Mouse (Mus musculus) lung, adult 2 months (tissue): ENCODE data around the gene Chchd2. TPM values are rescaled to one million over a fixed set of nuclear protein-coding genes. Genes with fewer than 3 reads are reported as not detected.

Experiments
- DNase-seq: peaks from one replicate; pipeline ENCODE4 v3.0.0; 2022
- H3K4me1 ChIP-seq: fragments of 200-500 bp; 2 replicates; pipeline ENCODE4 v1.6.1; 2011; ENCODE audit warnings: low read length; ENCODE audit not compliant: control insufficient read depth, insufficient read depth
- H3K4me3 ChIP-seq: fragments of 200-500 bp; replicated peaks from 2 replicates; pipeline ENCODE3; 2011; ENCODE audit warnings: low read depth, mild to moderate bottlenecking, control low read depth, low read length; ENCODE audit errors: extremely low read depth
- CTCF ChIP-seq: fragments of 200-500 bp; IDR thresholded peaks from 2 replicates; pipeline ENCODE4 v1.5.1; 2011; ENCODE audit warnings: mild to moderate bottlenecking, low read length, control low read depth; ENCODE audit not compliant: insufficient read depth
- POLR2A ChIP-seq: fragments of 200-500 bp; IDR thresholded peaks from 2 replicates; pipeline ENCODE4 v1.6.1; 2011; ENCODE audit warnings: low read depth, mild to moderate bottlenecking, control low read depth, low read length, borderline replicate concordance; ENCODE audit errors: extremely low read depth
- WGBS: fragments of 180-500 bp; shearing (Covaris S2); methylation state at CpG from one replicate; pipeline ENCODE4 v1.1.7; 2018; 5-methylcytosine and 5-hydroxymethylcytosine counted together
- polyA plus RNA-seq: library from polyadenylated mRNA; depleted of rRNA; stranded (reverse); fragments of >200 nt; gene quantifications from 2 replicates; pipeline ENCODE4 v1.2.3, GENCODE M21; 2012; rRNA removed

Chchd2 gene
- polyA plus RNA-seq, 1 experiment: 686 TPM

- DNase-seq: no peak
- no peaks in the 10 kb centered on the region for H3K4me1 ChIP-seq
- 57% methylated on average over 5 of the region's 5 CpGs for WGBS
- H3K4me3 ChIP-seq: no peak overlapping the region
- TF ChIP-seq CTCF: no peak
- no peak for TF ChIP-seq POLR2A
Measured at GRCm38 (mm10) chr5:129855163-129855562, 32.1 kb downstream of the Chchd2 start.

GRCm38 (mm10) chr5:129847558-129847820 lies 39.8 kb downstream of the Chchd2 start:
- Histone ChIP-seq H3K4me1 (no peaks in the 10 kb centered on the region), H3K4me3 (no peak overlapping the region)
- 40% methylated on average over 8 of the region's 8 CpGs for WGBS
- DNase-seq: no peak
- TF ChIP-seq POLR2A: no peak
- TF ChIP-seq CTCF: no peak

DNA sequence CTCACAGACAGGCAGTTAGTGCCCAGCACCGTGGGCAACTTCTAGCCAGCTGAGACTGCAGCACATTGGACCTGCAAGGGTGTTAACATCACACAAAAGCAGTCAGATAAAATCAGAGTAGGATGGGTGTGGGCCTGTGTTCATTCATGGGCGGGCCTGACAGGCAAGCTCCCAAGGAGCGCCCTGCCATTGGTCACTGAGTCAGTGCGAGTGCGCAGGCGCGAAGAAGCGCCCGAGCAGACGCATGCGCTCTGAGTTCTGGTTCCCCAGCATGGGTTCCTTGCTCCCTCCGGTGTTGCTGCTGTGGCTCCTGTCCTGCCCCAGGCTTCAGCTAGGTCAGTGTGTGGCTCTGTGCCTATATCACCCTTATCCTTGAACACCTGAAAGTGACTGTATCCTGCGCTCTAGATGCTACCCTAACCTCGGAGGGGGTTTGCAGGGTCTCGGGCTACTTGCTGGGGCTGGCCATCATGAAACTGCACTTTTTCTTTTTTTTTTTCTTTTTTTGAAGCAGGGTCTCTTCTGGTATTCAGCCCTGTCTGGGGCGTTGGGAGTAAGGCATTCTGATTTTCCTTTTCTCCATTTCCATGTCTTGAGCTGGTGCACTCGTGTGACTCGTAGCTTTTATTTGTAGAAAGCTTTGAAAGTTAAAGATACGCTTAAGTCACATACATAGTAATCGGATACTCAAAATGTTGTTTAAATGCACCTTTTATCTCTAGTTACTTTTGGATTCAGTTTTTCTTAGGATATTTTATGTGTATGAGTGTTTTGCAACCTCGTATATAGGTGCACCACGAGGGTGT lies 40.3 kb downstream of the Chchd2 start, which contains the start of gene Sumf2:
Sumf2 (plus strand) TSS at position 235 of the 806 bp plus-strand sequence.
- TF ChIP-seq POLR2A (peak; percentile 94; the same call in 1 of the 2 replicates), CTCF (no peak)
- 6% methylated on average over 22 of the region's 22 CpGs for WGBS
- DNase-seq: peak; percentile 92
- Histone ChIP-seq H3K4me1 (no peaks in the 10 kb centered on the region), H3K4me3 (peak within 1 kb of the TSS; percentile 92)

DNA sequence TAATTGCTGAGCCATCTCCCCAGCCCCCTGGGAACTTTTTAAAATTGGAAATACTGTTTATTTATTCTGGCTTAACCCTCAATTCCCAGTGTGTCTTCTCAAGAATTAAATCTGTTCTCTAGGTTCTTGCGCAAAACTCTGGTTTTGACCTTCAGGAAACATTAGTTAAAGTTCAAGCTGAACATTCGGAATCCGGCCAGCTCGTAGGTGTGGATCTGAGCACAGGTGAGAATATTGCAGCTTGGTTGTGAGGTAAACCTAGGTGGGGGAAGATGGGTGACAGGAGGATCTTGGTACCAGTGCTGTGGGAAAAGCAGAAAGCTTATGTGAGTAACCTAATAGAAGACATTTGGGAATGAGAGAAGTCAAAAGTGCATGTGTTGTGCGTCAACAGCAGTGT lies 42.4 kb downstream of the Chchd2 start:
- WGBS: 93% methylated on average over 5 of the region's 5 CpGs
- H3K4me1 ChIP-seq: no peaks in the 10 kb centered on the region
- H3K4me3 ChIP-seq: no peak overlapping the region
- no peak for DNase-seq
- TF ChIP-seq POLR2A: no peak
- TF ChIP-seq CTCF: no peak

Other genes starting within 250 kb of the Chchd2 start
- gene Zfp11, start 217.4 kb downstream of the Chchd2 start, polyA plus RNA-seq: 1.6 and 2.1 TPM in 2 replicates
- not detected in 2 replicates for gene Sept14, start 179.0 kb downstream of the Chchd2 start, polyA plus RNA-seq
- 57.2 and 61.3 TPM in 2 replicates for gene Mrps17, start 172.0 kb downstream of the Chchd2 start, polyA plus RNA-seq
- 37.6 and 51.5 TPM in 2 replicates for gene Nipsnap2, start 162.4 kb downstream of the Chchd2 start, polyA plus RNA-seq
- gene Psph, start 100.0 kb downstream of the Chchd2 start, polyA plus RNA-seq: 12.9 and 13.5 TPM in 2 replicates
- 14.3 and 17.3 TPM in 2 replicates for gene Sumf2, start 40.5 kb downstream of the Chchd2 start, polyA plus RNA-seq
- 0.95 and 1.3 TPM in 2 replicates for gene Zbed5, start 8.3 kb upstream of the Chchd2 start, polyA plus RNA-seq
- gene Phkg1, start 11.1 kb upstream of the Chchd2 start, polyA plus RNA-seq: 2.4 and 6.9 TPM in 2 replicates
- gene Nupr1l, start 21.1 kb upstream of the Chchd2 start, polyA plus RNA-seq: 6.4 and 10.4 TPM in 2 replicates
- 9.7 and 19.5 TPM in 2 replicates for gene Vkorc1l1, start 54.5 kb upstream of the Chchd2 start, polyA plus RNA-seq
- 39.0 and 44.8 TPM in 2 replicates for gene Gusb, start 115.6 kb upstream of the Chchd2 start, polyA plus RNA-seq
- 22.1 and 27.3 TPM in 2 replicates for gene Asl, start 141.8 kb upstream of the Chchd2 start, polyA plus RNA-seq
- 9.4 and 12.9 TPM in 2 replicates for gene Crcp, start 141.8 kb upstream of the Chchd2 start, polyA plus RNA-seq
- 24.4 and 24.5 TPM in 2 replicates for gene Tpst1, start 185.9 kb upstream of the Chchd2 start, polyA plus RNA-seq